Comparison of ENCODE assay signal across 8 mouse cellular contexts in the genomic region with DNA sequence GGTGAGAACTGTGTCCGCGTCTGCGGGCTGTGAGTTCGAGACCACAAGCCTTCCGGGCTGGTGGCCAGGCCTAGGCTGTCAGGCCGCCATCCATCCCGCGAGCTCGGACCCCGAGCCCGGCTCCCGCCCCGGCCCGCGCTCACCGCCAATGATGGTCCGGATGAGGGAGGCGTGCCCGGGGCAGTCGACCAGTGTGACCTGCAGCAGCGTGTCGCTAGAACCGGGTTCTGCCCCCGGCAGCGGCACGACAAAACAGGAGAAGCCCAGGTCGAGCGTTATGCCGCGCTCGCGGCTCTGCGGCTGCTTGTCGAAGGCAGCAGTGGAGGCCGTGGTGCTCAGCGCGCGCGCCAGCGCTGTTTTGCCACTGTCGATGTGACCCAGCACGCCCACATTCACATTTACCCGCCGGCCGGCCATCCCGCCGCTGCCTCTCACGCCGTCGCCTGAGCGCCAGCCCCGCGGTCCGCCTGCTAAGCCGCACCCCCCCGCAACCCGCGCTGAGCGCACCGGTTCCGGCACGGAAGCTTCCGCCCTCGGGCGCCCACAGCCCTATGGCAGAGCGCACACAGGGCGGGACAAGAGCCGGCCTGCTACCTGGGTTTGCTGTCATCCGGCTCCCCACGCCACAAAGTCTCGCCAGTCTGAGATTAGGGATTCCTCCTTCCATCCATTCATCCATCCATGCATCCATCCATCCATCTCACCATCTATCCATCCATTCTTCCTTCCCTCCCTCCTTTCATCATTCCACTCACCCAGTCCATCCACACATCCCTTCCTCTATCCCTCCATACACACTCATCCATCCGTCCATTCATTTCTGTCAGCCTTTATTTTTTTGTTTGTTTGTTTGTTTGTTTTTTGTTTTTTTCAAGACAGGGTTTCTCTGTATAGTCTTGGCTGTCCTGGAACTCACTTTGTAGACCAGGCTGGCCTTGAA. TPM values are rescaled to one million over a fixed set of nuclear protein-coding genes. Genes with fewer than 3 reads are reported as not detected.
DNase-seq lines count a peak whose midpoint lies in the region; ATAC-seq and TF ChIP-seq lines count a peak whose summit lies in the region.

Gene Eefsec, minus strand, starts transcription at position 477 of the 940 bp plus-strand sequence.

- intact Hi-C loops in left cerebral cortex, adult 2 months (cut with DNase I) = loop anchor here (1.0 to 5.0 kb wide), 2 partner anchors 19 to 249 kb away; partner anchors contain the start of gene Ruvbl1

- H3K79me2 ChIP-seq in macrophage (ENCODE audit: inconsistent target) = no peaks in the 10 kb centered on the region

- H3K4me2 ChIP-seq in hindbrain, postnatal 0 days (ENCODE audit: low read depth, low read length) = peak within 1 kb of the TSS; percentile 90

- H3K9ac ChIP-seq in hindbrain, postnatal 0 days (replicated peaks; ENCODE audit: low read length) = peak within 1 kb of the TSS; percentile 82

- peak; percentile 93 for ATAC-seq in common myeloid progenitor, adult 5-6 weeks (replicated peaks; ENCODE audit: low read depth, poor library complexity, severe bottlenecking)
- peak; percentile 97 for ATAC-seq in hindbrain, postnatal 0 days

- DNase-seq in ZHBTc4 (ENCODE audit: low read depth, low spot score) = peak; percentile 93
- DNase-seq in gastrocnemius, adult 8-10 months (ENCODE audit: low spot score in 2 of 2) = peak; percentile 52
- DNase-seq in hindbrain, postnatal 0 days (ENCODE audit: low spot score) = peak; percentile 90
- DNase-seq in left cerebral cortex, adult 2 months (ENCODE audit: extremely low spot score in 1 of 2, low spot score in 2 of 2) = peak; percentile 86 to 88
- DNase-seq in retina, postnatal 7 days (ENCODE audit: low read depth, low spot score) = peak; percentile 70
- DNase-seq in urinary bladder, adult 18-20 months (ENCODE audit: low spot score in 2 of 2) = peak; percentile 68 to 84

- no peaks in the 10 kb centered on the region for H3K36me3 ChIP-seq in hindbrain, postnatal 0 days (ENCODE audit: insufficient read depth, low read length)
- H3K36me3 ChIP-seq in macrophage (ENCODE audit: inconsistent target) = no peaks in the 10 kb centered on the region

- under 1% methylated on average over 70 of the region's 72 CpGs for WGBS in hindbrain, postnatal 0 days
- WGBS in macrophage (ENCODE audit: missing documents) = 3% methylated on average over 71 of the region's 72 CpGs

- TF ChIP-seq CTCF in hindbrain, postnatal 0 days (IDR thresholded peaks at IDR 0.05; ENCODE audit: low read depth) = no peak
- TF ChIP-seq CTCF in left cerebral cortex, adult 2 months (IDR thresholded peaks at IDR 0.05) = no peak; the same call in 1 of the 2 replicates

- no peaks in the 10 kb centered on the region for H3K4me1 ChIP-seq in hindbrain, postnatal 0 days (ENCODE audit: insufficient read depth, low read length)

- H3K27me3 ChIP-seq in hindbrain, postnatal 0 days (ENCODE audit: insufficient read depth, low read length) = no peaks in the 10 kb centered on the region

- H3K9me3 ChIP-seq in hindbrain, postnatal 0 days (ENCODE audit: low read length) = no peaks in the 10 kb centered on the region

- H3K27ac ChIP-seq in hindbrain, postnatal 0 days = peak within 1 kb of the TSS; percentile 72; the same call in 1 of the 2 replicates
- peak within 1 kb of the TSS; percentile 66 for H3K27ac ChIP-seq in left cerebral cortex, adult 2 months
- H3K27ac ChIP-seq in macrophage = no peak within 1 kb of the TSS

- peak within 1 kb of the TSS; percentile 87 for H3K4me3 ChIP-seq in hindbrain, postnatal 0 days (ENCODE audit: low read length)
- peak within 1 kb of the TSS; percentile 99 for H3K4me3 ChIP-seq in left cerebral cortex, adult 2 months
- H3K4me3 ChIP-seq in macrophage (ENCODE audit: inconsistent target) = peak within 1 kb of the TSS; percentile 39

RNA-seq across cellular contexts. Expression of gene Eefsec, which starts in this region (rescaled TPM):
- total RNA-seq in common myeloid progenitor, adult 5-6 weeks (2017) = 16.9 and 18.7 TPM in 2 replicates
- total RNA-seq in gastrocnemius, adult 8-10 months (2022) = 1 to 10 TPM; 7.3 to 9.4 (median 8.7) TPM
- total RNA-seq in hindbrain, postnatal 0 days (2014; rRNA removed) = 20.6 and 28.6 TPM in 2 replicates
- 25.6 and 27.9 TPM in 2 replicates for polyA plus RNA-seq in hindbrain, postnatal 0 days (2015; fragmentation: Nextera tagmentation; extraction: Ambion mirVana)
- total RNA-seq in left cerebral cortex, adult 2 months (2021) = 10 to 100 TPM; 21.8 to 23.3 TPM
- total RNA-seq in macrophage (2018; cell fraction: chromatin; rRNA removed) = 10 to 100 TPM in 21 of 26 experiments, 1 to 10 TPM in 5; 2.9 to 23.2 (median 13.3) TPM
- 10 to 100 TPM in 2 of 26 experiments, 1 to 10 TPM in 24; 5.7 to 11.5 (median 8.4) TPM for total RNA-seq in macrophage (2018; cell fraction: cytosol; rRNA removed)
- total RNA-seq in macrophage (2018; cell fraction: nucleus; rRNA removed) = 10 to 100 TPM in 11 of 26 experiments, 1 to 10 TPM in 15; 2.7 to 21.8 (median 9.8) TPM
- 7.3 to 10.6 TPM (median 10.0 TPM) in 3 replicates for polyA plus RNA-seq in macrophage (2018)

Comparison
In these comparisons a context has a peak if more than half of its experiments do, and no peak if none do; other contexts are left out.
1. H3K4me3 ChIP-seq: peak in every context shown above with its lines; median percentile 99 in left cerebral cortex, adult 2 months; 87 in hindbrain, postnatal 0 days; 39 in macrophage.